ENCODE assay signal across 15 mouse cellular contexts in genomic region chr2:155622606-155623005, GRCm38 (mm10).
"Had no signal": no experiment of that assay in that cellular context is flagged by ENCODE, and none has a peak within 500 bp of the region (broad histone marks: within the 10 kb centered on the region; RNA-seq: fewer than 3 reads in every experiment).

No protein-coding gene starts in this region.

- H3K4me2 ChIP-seq: kidney, embryonic 15.5 days; limb, embryonic 13.5 days; liver, embryonic 15.5 days; lung, embryonic 14.5 days; midbrain, embryonic 12.5 days; neural tube, embryonic 15.5 days had no signal

- H3K4me3 ChIP-seq: kidney, embryonic 15.5 days; limb, embryonic 13.5 days; liver, embryonic 15.5 days; megakaryocyte, embryonic 14.5 days; midbrain, embryonic 12.5 days; neural tube, embryonic 15.5 days had no signal

- DNase-seq: kidney, adult 2 months; kidney, postnatal 14 days; left cerebral cortex, postnatal 4 days; lung, embryonic 14.5 days; lung, postnatal 10 days; lung, postnatal 4 days; right cerebral cortex, postnatal 4 days; spleen, adult 18-20 months; thymus, postnatal 4 days had no signal

- H3K9me3 ChIP-seq: kidney, embryonic 15.5 days; liver, embryonic 15.5 days; megakaryocyte, embryonic 14.5 days; midbrain, embryonic 12.5 days; neural tube, embryonic 15.5 days had no signal

- H3K27ac ChIP-seq: kidney, embryonic 15.5 days; limb, embryonic 13.5 days; liver, embryonic 15.5 days; midbrain, embryonic 12.5 days; neural tube, embryonic 15.5 days had no signal

- H3K9ac ChIP-seq: kidney, embryonic 15.5 days; limb, embryonic 13.5 days; liver, embryonic 15.5 days; lung, embryonic 14.5 days; midbrain, embryonic 12.5 days; neural tube, embryonic 15.5 days had no signal

- H3K36me3 ChIP-seq: kidney, embryonic 15.5 days; limb, embryonic 13.5 days; liver, embryonic 15.5 days; midbrain, embryonic 12.5 days; neural tube, embryonic 15.5 days had no signal
